Mouse (Mus musculus): ENCODE measurements around the gene Cercam. TPM values are rescaled to one million over a fixed set of nuclear protein-coding genes. Genes with fewer than 3 reads are reported as not detected.
"Not testable (repeated sequence)": the region's sequence is repeated elsewhere in the genome, so short reads cannot be mapped to it uniquely, and the experiment has no call there.

The Cercam gene
- total RNA-seq, 4 experiments from 2014 or later, result 7.7 to 11.6 (median 11.0) TPM

GRCm38 (mm10) chr2:29896071-29896470, 27.1 kb downstream of the Cercam start:
- DNase-seq (ENCODE audit: low spot score in 2 of 2), result no peak

DNA sequence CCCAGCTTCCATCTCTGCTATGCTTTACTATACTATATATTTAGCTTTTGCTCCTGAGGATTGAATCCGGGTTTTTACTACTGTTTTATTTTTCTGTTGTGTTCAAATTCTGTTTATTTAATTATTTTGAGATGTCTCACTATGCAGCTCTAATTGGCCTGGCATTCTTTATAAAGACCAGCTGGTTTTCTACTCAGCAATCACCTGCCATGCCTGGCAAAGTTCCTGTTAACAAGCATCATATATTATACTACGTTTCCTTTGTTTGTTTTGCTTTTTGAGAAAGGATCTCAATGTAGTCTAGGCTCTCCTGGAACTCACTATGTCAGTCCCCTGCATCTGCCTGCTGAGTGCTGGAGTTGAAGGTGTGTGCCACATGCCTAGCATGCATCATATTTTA, 28.4 kb downstream of the Cercam start:
- no peak for DNase-seq (ENCODE audit: low spot score in 2 of 2)

- no peak for DNase-seq (ENCODE audit: low spot score in 2 of 2)
Observed at GRCm38 (mm10) chr2:29898081-29898480, 29.1 kb downstream of the Cercam start.

DNA sequence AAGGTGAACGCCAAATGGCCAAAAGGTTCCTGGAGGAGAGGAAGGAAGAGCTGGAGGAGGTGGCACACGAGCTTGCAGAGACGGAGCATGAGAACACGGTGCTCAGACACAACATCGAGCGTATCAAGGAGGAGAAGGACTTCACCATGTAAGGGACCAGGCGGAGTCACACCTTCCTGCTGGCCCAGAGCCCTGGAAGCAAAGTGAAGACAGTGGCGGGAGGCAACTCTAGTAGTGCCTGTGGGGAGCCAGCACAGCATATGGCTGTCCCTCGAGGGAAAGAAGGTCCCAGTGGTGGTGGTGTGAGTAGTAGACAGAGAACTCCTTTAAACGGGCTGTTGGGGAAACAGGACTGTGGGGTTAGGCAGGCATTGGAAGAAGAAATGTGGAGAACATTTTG, 33.2 kb downstream of the Cercam start:
- DNase-seq (ENCODE audit: low spot score in 2 of 2), result no peak

DNA sequence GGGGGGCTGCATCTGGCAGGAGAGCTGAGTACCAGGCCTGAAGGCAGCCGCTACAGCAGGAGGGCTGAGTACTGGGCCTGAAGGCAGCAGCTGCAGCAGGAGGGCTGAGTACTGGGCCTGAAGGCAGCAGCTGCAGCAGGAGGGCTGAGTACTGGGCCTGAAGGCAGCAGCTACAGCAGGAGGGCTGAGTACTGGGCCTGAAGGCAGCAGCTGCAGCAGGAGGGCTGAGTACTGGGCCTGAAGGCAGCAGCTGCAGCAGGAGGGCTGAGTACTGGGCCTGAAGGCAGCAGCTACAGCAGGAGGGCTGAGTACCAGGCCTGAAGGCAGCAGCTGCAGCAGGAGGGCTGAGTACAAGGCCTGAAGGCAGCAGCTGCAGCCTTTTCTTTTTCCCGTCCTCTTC, 39.2 kb downstream of the Cercam start:
- DNase-seq (ENCODE audit: low spot score in 2 of 2), result not testable (repeated sequence)

DNA sequence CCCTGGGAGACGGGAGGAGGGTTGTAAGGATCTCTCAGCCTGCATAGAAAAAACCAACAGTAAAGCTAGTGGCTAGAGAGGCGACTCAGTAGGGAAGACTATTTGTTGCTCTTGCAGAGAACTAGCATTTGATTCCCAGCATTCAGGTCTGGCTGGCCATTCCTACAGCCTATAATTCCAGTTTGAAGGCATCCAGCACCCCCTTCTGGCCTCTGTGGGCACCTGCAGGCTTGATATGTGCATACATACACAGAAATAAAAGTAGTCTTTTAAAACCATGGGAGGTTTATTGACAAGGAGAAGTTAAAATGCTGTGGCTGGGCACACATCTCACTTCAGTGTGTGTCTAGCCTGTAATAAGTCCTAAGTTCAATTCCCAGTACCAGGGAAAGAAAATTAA, 41.1 kb downstream of the Cercam start:
- DNase-seq (ENCODE audit: low spot score in 2 of 2), result no peak

DNA sequence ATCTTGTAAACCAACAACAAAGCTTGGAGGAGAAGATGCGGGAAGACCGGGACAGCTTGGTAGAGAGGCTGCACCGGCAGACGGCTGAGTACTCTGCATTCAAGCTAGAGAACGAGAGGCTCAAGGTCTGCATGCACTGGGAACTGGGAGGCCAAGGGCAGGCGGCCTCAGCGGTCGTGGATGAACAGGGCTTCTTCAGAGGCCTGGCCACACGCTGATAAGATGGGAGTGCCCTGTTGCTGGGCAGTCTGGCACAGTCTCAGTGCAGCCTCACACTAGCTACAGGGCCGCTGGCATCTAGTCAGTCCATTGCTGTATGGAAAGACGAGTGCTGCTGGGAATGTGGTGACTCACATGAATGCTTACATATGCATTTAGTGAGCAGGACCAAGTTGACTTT, 48.7 kb downstream of the Cercam start:
- no peak for DNase-seq (ENCODE audit: low spot score in 2 of 2)

GRCm38 (mm10) chr2:29922011-29922410, 53.0 kb downstream of the Cercam start:
- peak in 1 of 2 experiments; percentile 22 for DNase-seq (ENCODE audit: low spot score in 2 of 2)

DNA sequence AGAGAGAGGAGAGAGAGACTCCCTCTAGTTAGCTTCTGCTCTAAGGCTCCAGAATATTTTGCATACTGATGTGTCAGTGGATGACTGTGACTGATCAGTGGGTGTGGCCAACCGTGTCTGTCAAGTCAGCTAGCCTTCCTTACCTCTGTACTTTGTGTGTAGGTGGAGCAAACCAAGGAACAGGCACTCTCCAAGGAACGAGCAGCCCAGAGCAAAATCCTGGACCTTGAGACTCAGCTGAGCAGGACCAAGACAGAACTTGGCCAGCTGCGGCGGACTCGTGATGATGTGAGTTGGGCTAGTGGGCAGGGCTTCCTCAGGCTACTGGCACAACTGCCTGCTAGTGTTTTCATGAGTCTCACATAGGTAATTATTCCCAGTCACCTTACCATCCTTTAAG, 57.6 kb downstream of the Cercam start:
- no peak for DNase-seq (ENCODE audit: low spot score in 2 of 2)

DNA sequence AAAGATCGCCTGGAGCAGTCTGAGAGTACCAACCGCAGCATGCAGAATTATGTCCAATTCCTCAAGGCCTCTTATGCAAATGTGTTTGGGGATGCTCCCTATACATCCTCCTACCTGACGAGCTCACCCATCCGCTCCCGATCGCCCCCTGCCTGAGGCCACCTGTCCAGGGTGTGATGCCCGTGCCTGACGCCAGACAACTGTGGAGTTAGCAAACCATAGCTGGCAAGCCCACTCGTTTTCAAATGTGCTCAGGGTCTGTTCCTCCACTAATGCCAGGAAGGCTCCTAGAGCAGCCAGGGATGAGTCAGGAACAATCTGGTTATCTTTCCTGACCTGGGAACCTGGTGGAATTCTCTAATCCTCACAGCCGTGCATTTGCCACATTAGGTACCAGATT, 61.5 kb downstream of the Cercam start:
- no peak for DNase-seq (ENCODE audit: low spot score in 2 of 2)

- DNase-seq (ENCODE audit: low spot score in 2 of 2), result no peak
Observed at GRCm38 (mm10) chr2:29931194-29931593, 62.2 kb downstream of the Cercam start.

Small RNA genes within 50 kb of the gene (microRNA-seq; reads per million reads assigned to microRNA genes)
- gene Mir219a-2 (0 reads per million in 2 experiments), gene Mir219b (0 reads per million in 2 experiments)

Other genes starting within 250 kb of the Cercam start
- 100 to 1,000 TPM in 1 of 4 experiments, 10 to 100 TPM in 3; 88.6 to 103 (median 94.1) TPM for gene Rapgef1, start 249.4 kb upstream of the Cercam start, total RNA-seq (2022)
- 1 to 10 TPM in 3 of 4 experiments, under 1 TPM in 1; 0.44 to 2.5 (median 1.4) TPM for gene Gm13420, start 117.5 kb upstream of the Cercam start, total RNA-seq (2022)
- gene Gm13547, start 109.9 kb upstream of the Cercam start, total RNA-seq (2022), result under 1 TPM in 1 of 4 experiments, not detected in 3; 0.63 TPM
- gene Coq4, start 81.7 kb upstream of the Cercam start, total RNA-seq (2022), result 10 to 100 TPM; 20.1 to 31.2 (median 22.6) TPM
- gene Trub2, start 80.7 kb upstream of the Cercam start, total RNA-seq (2022), result 10 to 100 TPM; 45.4 to 53.5 (median 50.2) TPM
- 10 to 100 TPM; 73.1 to 75.0 (median 74.0) TPM for gene Slc27a4, start 66.5 kb upstream of the Cercam start, total RNA-seq (2022)
- 10 to 100 TPM; 52.1 to 65.1 (median 59.8) TPM for gene Urm1, start 49.1 kb upstream of the Cercam start, total RNA-seq (2022)
- 100 to 1,000 TPM in 1 of 4 experiments, 10 to 100 TPM in 3; 85.4 to 106 (median 97.1) TPM for gene Odf2, start 20.1 kb downstream of the Cercam start, total RNA-seq (2022)
- gene Gle1, start 66.3 kb downstream of the Cercam start, total RNA-seq (2022), result 10 to 100 TPM; 45.2 to 52.4 (median 48.4) TPM
- 100 to 1,000 TPM; 738 to 833 (median 788) TPM for gene Sptan1, start 96.4 kb downstream of the Cercam start, total RNA-seq (2022)
- 10 to 100 TPM; 38.7 to 43.4 (median 42.1) TPM for gene Wdr34, start 179.7 kb downstream of the Cercam start, total RNA-seq (2022)
- 100 to 1,000 TPM; 190 to 221 (median 207) TPM for gene Set, start 188.2 kb downstream of the Cercam start, total RNA-seq (2022)
- gene Pkn3, start 208.5 kb downstream of the Cercam start, total RNA-seq (2022), result 1 to 10 TPM; 1.9 to 4.5 (median 2.3) TPM
- 10 to 100 TPM in 1 of 4 experiments, 1 to 10 TPM in 3; 6.8 to 10.5 (median 8.9) TPM for gene Zdhhc12, start 224.5 kb downstream of the Cercam start, total RNA-seq (2022)